ENCODE assay signal across 33 mouse cellular contexts in genomic region chr1:38377930-38378329, GRCm38 (mm10).
"Had no signal": no experiment of that assay in that cellular context is flagged by ENCODE, and none has a peak within 500 bp of the region (broad histone marks: within the 10 kb centered on the region; RNA-seq: fewer than 3 reads in every experiment).

No protein-coding gene starts in this region.

- H3K9ac ChIP-seq: heart, embryonic 12.5 days; heart, embryonic 13.5 days; heart, embryonic 15.5 days; hindbrain, embryonic 12.5 days; hindbrain, embryonic 13.5 days; hindbrain, embryonic 14.5 days; hindbrain, embryonic 15.5 days; intestine, embryonic 15.5 days; kidney, embryonic 15.5 days had no signal

- H3K36me3 ChIP-seq: heart, embryonic 13.5 days; hindbrain, embryonic 12.5 days; hindbrain, embryonic 13.5 days; hindbrain, embryonic 15.5 days; intestine, embryonic 15.5 days had no signal

- H3K4me1 ChIP-seq: heart, embryonic 12.5 days; heart, embryonic 15.5 days; hindbrain, embryonic 10.5 days; hindbrain, embryonic 15.5 days; intestine, embryonic 15.5 days; kidney, embryonic 15.5 days had no signal

- H3K4me3 ChIP-seq: heart, embryonic 10.5 days; heart, embryonic 12.5 days; heart, embryonic 13.5 days; heart, embryonic 15.5 days; hindbrain, embryonic 10.5 days; hindbrain, embryonic 12.5 days; hindbrain, embryonic 13.5 days; hindbrain, embryonic 15.5 days; intestine, embryonic 15.5 days; kidney, embryonic 15.5 days; layer of hippocampus, adult 2 months had no signal

- H3K27me3 ChIP-seq: heart, embryonic 12.5 days; heart, embryonic 13.5 days; heart, embryonic 15.5 days; hindbrain, embryonic 12.5 days; hindbrain, embryonic 13.5 days; hindbrain, embryonic 15.5 days; intestine, embryonic 15.5 days; kidney, embryonic 15.5 days had no signal

- H3K27ac ChIP-seq: heart, embryonic 10.5 days; heart, embryonic 13.5 days; heart, embryonic 15.5 days; hindbrain, embryonic 10.5 days; hindbrain, embryonic 12.5 days; hindbrain, embryonic 13.5 days; hindbrain, embryonic 14.5 days; hindbrain, embryonic 15.5 days; hindbrain, postnatal 0 days; intestine, embryonic 15.5 days; kidney, embryonic 15.5 days; kidney, postnatal 0 days; layer of hippocampus, adult 2 months had no signal

- DNase-seq: heart, postnatal 10 days; heart, postnatal 14 days; heart, postnatal 36 days; heart, postnatal 4 days; kidney, adult 11 months; kidney, adult 2 months; kidney, adult 8-10 months; kidney, adult 9 months; kidney, postnatal 10 days; kidney, postnatal 14 days; kidney, postnatal 25 days; kidney, postnatal 36 days; kidney, postnatal 4 days; layer of hippocampus, adult 9-11 months; layer of hippocampus, postnatal 36 days had no signal

- ATAC-seq: hindbrain, embryonic 16.5 days; hindbrain, postnatal 0 days; inflammation-experienced regulatory T-cells, adult 6 months; intestine, embryonic 15.5 days; intestine, embryonic 16.5 days; intestine, postnatal 0 days had no signal

- H3K9me3 ChIP-seq: heart, embryonic 15.5 days; hindbrain, embryonic 12.5 days; hindbrain, embryonic 13.5 days; hindbrain, embryonic 15.5 days; intestine, embryonic 15.5 days; kidney, embryonic 15.5 days had no signal
